Mouse (Mus musculus) small intestine, adult 2 months (tissue): ENCODE measurements around the gene Kif26a. TPM values are rescaled to one million over a fixed set of nuclear protein-coding genes. Genes with fewer than 3 reads are reported as not detected.

ENCODE experiments used
- H3K27ac ChIP-seq: fragments of 200-500 bp; 2 replicates; pipeline ENCODE4 v1.5.1; 2012; ENCODE audit warnings: low read depth, low read length, control low read depth, inconsistent platforms; ENCODE audit not compliant: insufficient read depth
- H3K27me3 ChIP-seq: fragments of 200-500 bp; 2 replicates; pipeline ENCODE4 v1.6.1; 2012; ENCODE audit warnings: mild to moderate bottlenecking, moderate library complexity, low read length, inconsistent platforms; ENCODE audit not compliant: control insufficient read depth, insufficient read depth
- H3K36me3 ChIP-seq: fragments of 200-500 bp; 2 replicates; pipeline ENCODE4 v1.6.1; 2012; ENCODE audit warnings: mild to moderate bottlenecking, low read length, control low read depth, inconsistent platforms; ENCODE audit not compliant: control insufficient read depth, insufficient read depth
- H3K4me1 ChIP-seq: fragments of 200-500 bp; 2 replicates; pipeline ENCODE4 v1.6.1; 2012; ENCODE audit warnings: low read length, inconsistent platforms, mixed read lengths; ENCODE audit not compliant: control insufficient read depth, insufficient read depth, insufficient read length
- H3K4me3 ChIP-seq: fragments of 200-500 bp; 2 replicates; pipeline ENCODE4 v1.5.1; 2012; ENCODE audit warnings: low read depth, mild to moderate bottlenecking, control low read depth, inconsistent platforms, low read length, moderate library complexity
- CTCF ChIP-seq: fragments of 200-500 bp; IDR thresholded peaks from 2 replicates; pipeline ENCODE4 v1.5.1; 2012; ENCODE audit warnings: low read depth, mild to moderate bottlenecking, control low read depth, inconsistent platforms, low read length, moderate library complexity, mixed read lengths; ENCODE audit not compliant: insufficient replicate concordance, insufficient read length; ENCODE audit errors: extremely low read depth
- POLR2A ChIP-seq: fragments of 200-500 bp; IDR thresholded peaks from 2 replicates; pipeline ENCODE4 v1.6.1; 2012; ENCODE audit warnings: low read depth, mild to moderate bottlenecking, control low read depth, inconsistent platforms, low read length, moderate library complexity
- WGBS: fragments of 180-500 bp; shearing (Covaris S2); methylation state at CpG from one replicate; pipeline ENCODE4 v1.1.7; 2018; 5-methylcytosine and 5-hydroxymethylcytosine counted together
- polyA plus RNA-seq: library from polyadenylated mRNA; depleted of rRNA; stranded (reverse); fragments of >200 nt; gene quantifications from 2 replicates; pipeline ENCODE4 v1.2.3, GENCODE M21; 2012

The Kif26a gene
- polyA plus RNA-seq, 1 experiment, result 2.7 TPM

DNA sequence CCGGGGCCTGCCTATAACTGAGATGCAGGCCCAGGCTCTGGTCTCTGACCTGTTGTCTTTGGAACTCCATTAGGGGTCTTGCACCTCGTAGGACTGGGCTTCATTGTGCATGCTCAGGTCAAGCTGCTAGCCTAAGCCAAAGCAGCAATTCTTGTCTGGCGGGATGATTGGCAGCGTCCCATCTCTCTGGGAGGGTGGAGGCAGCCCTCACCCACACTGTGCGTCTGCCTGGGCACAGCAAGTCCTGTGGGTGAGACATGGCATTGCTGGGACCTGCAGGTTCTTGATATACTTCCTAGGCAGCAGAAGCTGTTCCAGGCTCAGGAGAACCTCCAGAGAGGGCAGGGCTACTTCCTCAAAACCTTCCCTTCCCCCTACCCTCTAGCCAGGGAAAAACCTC lies 29.0 kb upstream of the Kif26a start:
- TF ChIP-seq POLR2A, result no peak
- TF ChIP-seq CTCF, result no peak
- WGBS, result 38% methylated on average over 5 of the region's 5 CpGs
- Histone ChIP-seq H3K27me3 (no peaks in the 10 kb centered on the region), H3K27ac (no peak overlapping the region), H3K36me3 (no peaks in the 10 kb centered on the region), H3K4me3 (no peak overlapping the region), H3K4me1 (peaks cover 26% of the 10 kb centered on the region)

DNA sequence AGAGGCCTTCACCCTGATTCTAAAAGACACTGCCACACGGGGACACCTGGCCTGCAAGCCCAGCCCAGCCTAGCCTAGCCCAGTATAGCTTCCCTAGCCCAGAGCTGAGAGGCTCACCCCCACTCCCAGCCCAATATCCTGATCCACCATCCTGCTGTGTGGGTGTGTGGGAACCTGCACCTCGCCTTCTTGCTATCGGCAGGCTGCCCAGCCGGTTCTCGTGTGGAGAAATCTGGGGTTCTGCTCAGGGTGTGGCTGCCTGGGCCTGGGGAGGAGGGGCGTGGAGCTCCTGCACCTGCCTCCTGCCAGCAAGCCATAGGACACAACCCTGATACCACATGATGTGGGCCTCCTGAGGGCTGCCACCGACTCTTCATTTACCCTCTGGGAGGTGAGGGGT lies 28.4 kb upstream of the Kif26a start:
- 0 out of 2 replicates have a peak overlapping the region, but pooled peaks have one; percentile 18 for H3K27ac ChIP-seq
- no peaks in the 10 kb centered on the region for H3K27me3 ChIP-seq
- H3K4me3 ChIP-seq, result no peak overlapping the region
- peaks cover 26% of the 10 kb centered on the region for H3K4me1 ChIP-seq
- WGBS, result 32% methylated on average over 7 of the region's 7 CpGs
- TF ChIP-seq CTCF, result no peak
- TF ChIP-seq POLR2A, result no peak
- H3K36me3 ChIP-seq, result no peaks in the 10 kb centered on the region

DNA sequence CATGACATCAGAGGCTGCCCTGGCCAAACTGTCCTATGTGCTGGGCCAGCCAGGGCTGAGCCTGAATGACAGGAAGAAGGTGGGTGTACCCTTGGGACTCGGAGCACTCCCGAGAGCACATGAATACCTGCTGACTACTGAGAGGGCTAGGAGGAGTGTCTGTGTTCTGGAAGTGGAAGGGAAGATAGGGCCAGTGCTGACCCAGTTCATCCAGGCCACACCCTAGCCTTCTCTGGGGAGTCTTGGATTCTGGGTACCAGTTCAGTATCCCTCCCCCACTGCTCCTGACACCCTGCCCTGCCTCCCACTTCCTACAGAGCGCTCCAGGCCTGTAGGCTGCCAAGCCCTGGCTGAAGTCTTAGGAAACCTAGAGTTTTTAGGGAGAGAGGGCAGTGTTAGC lies 24.8 kb upstream of the Kif26a start:
- TF ChIP-seq POLR2A (no peak), CTCF (no peak)
- Histone ChIP-seq H3K27ac (no peak overlapping the region), H3K27me3 (no peaks in the 10 kb centered on the region), H3K36me3 (no peaks in the 10 kb centered on the region), H3K4me1 (peaks cover 29% of the 10 kb centered on the region), H3K4me3 (no peak overlapping the region)
- WGBS, result 84% methylated on average over 3 of the region's 3 CpGs

DNA sequence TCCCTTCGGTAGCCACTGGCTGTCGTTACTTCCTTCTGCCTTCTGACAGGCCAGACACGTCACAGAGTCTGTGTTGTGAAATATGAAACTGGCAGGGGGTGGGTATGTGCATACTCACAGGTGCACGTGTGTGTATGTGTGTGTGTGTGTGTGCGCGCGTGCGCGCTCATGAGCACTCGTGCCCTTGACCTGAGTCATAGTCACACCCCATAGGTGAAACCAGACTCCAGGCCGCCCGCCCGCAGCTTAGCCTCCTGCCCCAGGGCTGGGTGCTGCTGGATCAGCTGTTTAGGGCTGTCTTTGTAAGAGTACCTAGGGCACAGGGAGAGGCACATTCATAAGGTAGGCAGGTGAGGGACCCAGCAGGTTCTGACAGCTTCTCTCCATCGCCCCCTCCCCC lies 20.1 kb upstream of the Kif26a start:
- H3K27me3 ChIP-seq, result no peaks in the 10 kb centered on the region
- peak overlapping the region; percentile 84 for H3K27ac ChIP-seq
- peaks cover 46% of the 10 kb centered on the region for H3K4me1 ChIP-seq
- WGBS, result 32% methylated on average over 14 of the region's 14 CpGs
- H3K36me3 ChIP-seq, result no peaks in the 10 kb centered on the region
- H3K4me3 ChIP-seq, result peak overlapping the region; percentile 22
- TF ChIP-seq CTCF (no peak), POLR2A (peak; percentile 59; the same call in 1 of the 2 replicates)

DNA sequence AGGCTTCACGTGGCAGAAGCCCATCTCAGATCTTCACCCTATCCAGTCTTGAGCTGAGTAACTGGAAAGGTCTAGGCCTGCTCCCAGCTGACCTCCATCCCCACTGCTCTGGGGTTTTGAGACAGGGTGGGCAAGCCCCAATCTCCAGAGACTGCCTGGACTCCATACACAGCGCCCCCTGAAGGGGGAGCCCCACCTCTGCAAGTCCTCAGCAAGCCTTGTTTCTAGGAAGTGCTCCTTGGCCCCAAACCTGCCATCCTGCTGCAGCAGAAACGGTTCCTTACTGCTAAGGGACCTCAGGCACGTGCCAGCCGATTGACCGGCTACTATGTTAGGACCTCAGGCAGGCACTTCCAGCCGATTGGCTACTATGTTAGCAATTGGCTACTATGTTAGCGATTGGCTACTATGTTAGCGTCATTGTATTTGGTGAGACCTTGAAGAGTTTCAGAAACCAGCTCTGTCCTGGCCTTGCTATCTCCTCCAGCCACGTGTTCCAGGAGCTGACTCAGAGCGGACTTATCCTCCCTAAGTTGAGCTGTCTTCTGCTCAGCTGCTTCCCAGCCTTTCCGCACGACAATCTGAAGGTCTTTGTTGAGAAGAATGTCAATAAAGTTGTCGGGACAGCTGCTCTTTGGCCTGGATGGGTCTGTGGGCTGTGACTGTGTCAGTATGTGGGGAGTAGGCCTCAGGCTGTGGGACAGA lies 18.9 kb upstream of the Kif26a start:
- 62% methylated on average over 14 of the region's 14 CpGs for WGBS
- Histone ChIP-seq H3K27me3 (no peaks in the 10 kb centered on the region), H3K4me3 (no peak overlapping the region), H3K4me1 (peaks cover 48% of the 10 kb centered on the region), H3K27ac (peak overlapping the region; percentile 97), H3K36me3 (no peaks in the 10 kb centered on the region)
- TF ChIP-seq CTCF (no peak), POLR2A (no peak)

DNA sequence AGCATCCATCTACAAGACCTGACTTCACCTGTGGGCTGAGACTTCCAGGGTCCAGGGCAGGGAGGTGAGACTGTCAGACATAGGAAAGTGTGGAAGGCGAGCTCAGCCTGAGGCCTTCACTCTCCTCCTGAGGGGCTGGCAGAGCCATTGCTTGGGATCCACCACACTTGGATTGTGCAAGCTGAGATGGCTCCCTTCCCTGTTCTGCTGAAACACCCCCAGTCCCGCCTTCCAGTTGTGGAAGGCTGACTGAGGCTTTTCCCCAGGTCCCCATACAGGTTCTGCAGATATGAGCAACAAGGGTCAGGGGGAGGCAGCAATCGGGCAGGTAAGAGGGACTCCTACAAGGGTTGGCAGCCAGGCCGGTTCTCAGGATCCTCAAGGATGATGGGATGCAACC lies 17.5 kb upstream of the Kif26a start:
- no peaks in the 10 kb centered on the region for H3K27me3 ChIP-seq
- H3K27ac ChIP-seq, result peak overlapping the region; percentile 97
- H3K4me3 ChIP-seq, result no peak overlapping the region
- no peak for TF ChIP-seq CTCF
- TF ChIP-seq POLR2A, result no peak
- WGBS, result 65% methylated on average over 4 of the region's 4 CpGs
- no peaks in the 10 kb centered on the region for H3K36me3 ChIP-seq
- H3K4me1 ChIP-seq, result peaks cover 56% of the 10 kb centered on the region

DNA sequence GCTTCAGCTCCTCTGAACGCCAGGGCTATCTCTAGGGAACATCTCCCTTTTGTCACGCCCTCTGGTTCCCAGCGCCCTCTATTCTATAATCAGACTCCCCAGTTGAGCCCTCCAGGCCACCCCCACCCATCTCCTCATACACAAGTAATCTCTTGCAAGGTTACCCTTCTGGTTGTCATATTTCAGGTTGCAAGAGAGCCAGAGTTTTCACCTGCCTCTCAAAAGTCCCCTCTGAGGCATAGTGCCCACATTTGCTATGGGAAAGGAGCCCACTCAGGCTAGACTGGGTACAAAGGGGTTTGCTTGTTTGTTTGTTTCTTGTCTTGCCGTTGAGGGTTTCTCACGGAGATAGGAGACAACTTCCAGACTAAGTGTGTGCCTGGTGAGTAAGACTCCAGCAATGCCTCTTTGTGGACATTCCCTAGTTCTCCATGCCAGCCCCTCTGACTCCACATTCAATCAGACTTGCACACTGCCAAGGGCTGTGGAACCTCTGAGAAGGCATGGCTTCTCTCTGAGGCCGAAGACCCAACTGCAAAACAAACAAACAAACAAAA lies 16.6 kb upstream of the Kif26a start:
- H3K27ac ChIP-seq, result peak overlapping the region; percentile 97
- no peaks in the 10 kb centered on the region for H3K27me3 ChIP-seq
- 27% methylated on average over 6 of the region's 6 CpGs for WGBS
- no peaks in the 10 kb centered on the region for H3K36me3 ChIP-seq
- TF ChIP-seq CTCF (no peak), POLR2A (no peak)
- peaks cover 57% of the 10 kb centered on the region for H3K4me1 ChIP-seq
- peak overlapping the region; percentile 70 for H3K4me3 ChIP-seq

DNA sequence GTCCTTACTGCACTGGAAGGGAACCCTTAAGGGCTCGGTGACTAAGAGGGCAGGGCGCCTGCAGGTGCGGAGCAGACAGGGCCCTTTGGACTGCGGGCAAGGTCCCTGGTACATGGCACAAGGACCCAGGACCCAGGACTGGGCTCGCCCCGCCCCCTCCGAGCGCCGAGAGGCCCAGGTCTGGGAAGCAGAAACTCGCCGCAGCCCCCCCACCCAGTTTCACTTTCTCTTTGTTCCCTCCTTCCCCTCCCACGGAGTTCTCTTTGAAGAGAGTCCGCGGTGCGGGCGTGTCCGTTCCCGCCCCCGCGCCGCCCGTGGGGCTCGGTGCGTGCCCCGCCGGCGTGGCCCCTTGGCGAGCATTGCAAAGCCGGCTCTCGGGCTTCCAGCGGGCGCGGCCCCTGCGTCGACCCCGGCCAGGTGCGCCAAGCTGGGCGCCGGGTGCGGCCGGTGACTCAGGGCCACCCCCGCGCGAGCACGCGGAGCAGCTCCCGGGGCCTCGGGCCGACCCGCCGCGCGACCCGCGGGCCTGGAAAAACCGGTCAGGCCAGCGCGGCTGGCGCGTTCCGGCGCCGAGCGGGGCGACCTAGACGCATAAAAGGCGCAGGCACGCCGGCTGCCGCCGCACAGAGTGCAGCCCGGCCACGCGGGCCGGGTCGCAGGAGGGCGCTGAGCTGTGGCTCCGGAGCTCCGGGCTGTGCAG lies 15.7 kb upstream of the Kif26a start:
- peak overlapping the region; percentile 70 for H3K4me3 ChIP-seq
- WGBS, result 1% methylated on average over 79 of the region's 79 CpGs
- peak overlapping the region; percentile 98 for H3K27ac ChIP-seq
- H3K36me3 ChIP-seq, result no peaks in the 10 kb centered on the region
- no peaks in the 10 kb centered on the region for H3K27me3 ChIP-seq
- peaks cover 56% of the 10 kb centered on the region for H3K4me1 ChIP-seq
- TF ChIP-seq POLR2A (peak; percentile 73), CTCF (no peak)
